Mouse (Mus musculus) brain, embryonic 14.5 days (tissue): ENCODE measurements around the gene Gm49486. TPM values are rescaled to one million over a fixed set of nuclear protein-coding genes. Genes with fewer than 3 reads are reported as not detected.

Experiments used
- DNase-seq: peaks from one replicate; pipeline ENCODE4 v3.0.0-alpha.2; 2011; ENCODE audit warnings: low read depth
- CTCF ChIP-seq: fragments of 200-500 bp; IDR thresholded peaks from 2 replicates; pipeline ENCODE4 v1.5.1; 2012; ENCODE audit warnings: inconsistent platforms, mild to moderate bottlenecking, moderate library complexity, borderline replicate concordance; ENCODE audit not compliant: insufficient read depth, insufficient read length; ENCODE audit errors: extremely low read depth
- POLR2A ChIP-seq: fragments of 200-500 bp; IDR thresholded peaks from 2 replicates; pipeline ENCODE4 v1.6.1; 2012; ENCODE audit warnings: mild to moderate bottlenecking, inconsistent platforms, borderline replicate concordance; ENCODE audit not compliant: poor library complexity, insufficient read depth, insufficient read length, severe bottlenecking; ENCODE audit errors: extremely low read depth
- polyA plus RNA-seq: library from polyadenylated mRNA; depleted of rRNA; stranded (reverse); fragments of >200 nt; gene quantifications from 2 replicates; pipeline ENCODE4 v1.2.3, GENCODE M21; 2012; rRNA removed

The Gm49486 gene
- 1.9 and 2.5 TPM in 2 replicates for polyA plus RNA-seq

DNA sequence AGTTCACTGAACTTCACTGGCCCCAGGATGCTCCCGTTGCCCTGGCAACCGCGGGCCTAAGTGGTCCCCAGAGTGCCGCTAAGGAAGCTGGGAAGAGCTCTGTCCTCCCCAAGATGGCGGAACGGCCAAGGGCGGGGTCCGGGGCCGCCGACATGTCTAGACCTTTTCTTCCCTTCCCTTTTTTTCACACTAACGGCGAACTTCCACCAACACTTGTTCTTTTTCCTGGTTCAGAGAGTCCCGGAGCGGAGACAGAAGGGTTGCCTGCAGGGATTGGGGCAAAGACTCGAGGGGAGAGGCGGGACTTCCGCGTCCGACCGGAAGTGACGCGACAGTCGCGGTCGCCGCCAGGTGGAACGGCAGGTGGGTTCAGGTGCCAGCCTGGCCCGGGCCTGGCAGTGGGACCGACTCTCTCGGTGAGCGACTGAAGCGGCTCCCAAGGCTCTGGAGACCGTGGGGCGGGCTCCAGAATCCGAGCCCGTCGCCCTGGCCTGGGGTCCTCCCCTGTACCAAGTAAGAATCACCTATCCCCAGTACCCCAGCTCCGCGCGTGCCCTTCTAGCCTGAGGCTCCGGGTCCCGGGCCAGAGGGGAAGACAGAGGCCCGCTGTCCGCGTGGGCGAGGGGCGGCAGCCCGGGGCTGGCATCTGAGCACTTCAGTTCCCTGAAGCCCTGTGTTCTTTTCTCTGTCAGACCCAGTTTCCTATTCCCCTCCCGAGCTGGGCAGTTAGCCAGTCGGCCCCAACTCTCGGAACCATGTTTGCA is at the start of gene Gm49486, which contains the start of gene Pick1:
Gm49486 (plus strand) TSS at position 334 of the 764 bp plus-strand sequence.
Pick1 (plus strand) TSS at position 116 of the 764 bp plus-strand sequence.
- DNase-seq = peak; percentile 94
- TF ChIP-seq CTCF (no peak), POLR2A (no peak; the same call in 1 of the 2 replicates)

GRCm38 (mm10) chr15:79185213-79185612 is 44.0 kb upstream of the Gm49486 start:
- TF ChIP-seq CTCF = no peak
- no peak for TF ChIP-seq POLR2A
- peak; percentile 21 for DNase-seq

- TF ChIP-seq POLR2A (no peak), CTCF (no peak)
- DNase-seq = no peak
These were observed 41.4 kb upstream of the Gm49486 start for GRCm38 (mm10) chr15:79187819-79188218.

DNA sequence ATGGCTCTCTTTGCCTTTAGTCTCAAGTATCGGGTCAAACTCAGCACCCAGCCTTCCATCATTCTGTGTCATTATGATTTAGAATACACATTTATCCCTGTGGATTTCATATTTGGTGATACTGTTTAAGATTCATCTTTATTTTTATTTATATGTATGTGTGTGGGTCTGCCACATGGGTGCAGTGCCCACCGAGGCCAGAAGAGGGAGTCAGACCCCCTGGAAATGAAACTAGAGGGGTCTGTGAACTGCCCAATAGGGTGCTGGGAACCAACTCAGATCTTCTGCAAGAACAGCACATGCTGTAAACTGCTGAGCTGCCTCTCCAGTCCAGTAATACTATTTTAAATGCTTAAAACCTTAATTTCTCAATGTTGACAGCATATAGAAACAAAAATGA is 37.8 kb upstream of the Gm49486 start:
- no peak for DNase-seq
- TF ChIP-seq CTCF (peak; percentile 8; the same call in 1 of the 2 replicates), POLR2A (no peak)

- DNase-seq = peak; percentile 44
- TF ChIP-seq POLR2A = no peak
- no peak for TF ChIP-seq CTCF
These were observed 36.7 kb upstream of the Gm49486 start for GRCm38 (mm10) chr15:79192450-79192849.

DNA sequence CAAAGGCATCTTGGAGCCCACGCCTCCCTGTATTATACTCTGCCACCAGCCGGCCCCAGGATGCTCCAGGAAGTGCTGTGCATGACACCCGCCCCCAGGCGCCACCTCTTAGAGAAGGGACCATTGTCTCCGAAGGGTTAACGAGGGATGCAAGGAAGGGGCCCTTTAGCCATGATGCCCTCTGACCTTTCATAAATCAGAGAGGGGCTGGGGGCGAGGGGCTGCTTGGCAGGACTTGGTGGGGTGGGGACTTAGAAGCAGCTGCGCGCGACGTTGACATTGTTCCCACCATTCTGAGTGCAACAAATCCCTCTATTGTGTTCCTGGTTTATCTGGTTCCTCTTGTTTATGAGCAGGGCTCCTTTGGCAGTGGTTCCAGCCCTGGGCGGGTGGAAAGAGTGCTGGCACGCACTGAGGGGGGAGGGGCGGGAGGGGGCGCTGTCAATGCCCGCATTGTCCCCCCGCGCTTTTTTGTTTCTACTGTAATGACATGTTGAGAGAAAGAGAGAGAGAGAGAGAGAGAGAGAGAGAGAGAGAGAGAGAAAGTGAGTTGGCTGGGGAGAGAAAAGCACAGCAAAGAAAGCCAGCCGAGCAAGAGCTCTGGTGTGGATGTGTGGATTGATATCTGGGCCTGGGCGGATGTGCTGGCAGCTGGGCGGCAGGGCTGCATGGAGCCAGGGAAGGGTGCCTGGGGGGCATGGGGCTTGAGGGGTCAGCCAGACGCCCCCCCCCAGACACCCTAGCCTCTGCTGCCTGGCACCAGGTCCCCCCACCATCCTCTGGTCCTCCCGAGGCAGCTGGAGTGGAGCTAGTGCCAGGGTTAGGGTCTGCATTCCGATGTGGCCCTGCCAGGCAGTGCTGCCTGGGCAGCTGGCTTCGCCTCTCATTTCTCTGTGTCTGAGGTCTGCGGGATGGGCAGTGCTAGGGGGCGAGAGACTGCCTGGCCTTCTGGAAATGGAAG is 36.0 kb upstream of the Gm49486 start:
- no peak for TF ChIP-seq CTCF
- peak; percentile 94 for DNase-seq

- DNase-seq = no peak
- TF ChIP-seq CTCF (no peak), POLR2A (no peak)
These were observed 35.1 kb upstream of the Gm49486 start for GRCm38 (mm10) chr15:79194048-79194447.

- no peak for DNase-seq
- TF ChIP-seq POLR2A = no peak
- TF ChIP-seq CTCF = no peak
These were observed 34.2 kb upstream of the Gm49486 start for GRCm38 (mm10) chr15:79194946-79195345.

DNA sequence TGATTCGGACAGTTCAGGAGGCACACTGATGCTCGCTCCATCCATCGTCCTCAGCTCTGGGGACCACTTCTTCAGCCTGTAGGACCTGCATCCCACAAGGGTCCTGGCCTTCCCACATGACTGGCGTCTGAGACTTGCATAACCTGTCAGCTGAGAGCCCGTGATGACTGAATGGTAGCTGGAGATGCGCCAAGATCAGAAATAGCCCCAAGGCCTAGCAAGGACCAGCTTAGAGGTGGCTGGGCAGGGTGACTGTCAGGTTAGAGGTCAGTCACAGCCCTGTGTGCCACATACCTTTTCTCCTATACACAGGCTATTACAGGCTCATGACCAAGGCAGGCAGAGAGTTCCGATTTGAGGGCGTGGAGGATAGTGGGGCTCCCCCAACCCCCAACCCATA is 33.7 kb upstream of the Gm49486 start:
- TF ChIP-seq CTCF (no peak), POLR2A (no peak)
- DNase-seq = no peak

GRCm38 (mm10) chr15:79199390-79199976 is 29.7 kb upstream of the Gm49486 start:
- TF ChIP-seq POLR2A (no peak), CTCF (no peak)
- DNase-seq = no peak

DNA sequence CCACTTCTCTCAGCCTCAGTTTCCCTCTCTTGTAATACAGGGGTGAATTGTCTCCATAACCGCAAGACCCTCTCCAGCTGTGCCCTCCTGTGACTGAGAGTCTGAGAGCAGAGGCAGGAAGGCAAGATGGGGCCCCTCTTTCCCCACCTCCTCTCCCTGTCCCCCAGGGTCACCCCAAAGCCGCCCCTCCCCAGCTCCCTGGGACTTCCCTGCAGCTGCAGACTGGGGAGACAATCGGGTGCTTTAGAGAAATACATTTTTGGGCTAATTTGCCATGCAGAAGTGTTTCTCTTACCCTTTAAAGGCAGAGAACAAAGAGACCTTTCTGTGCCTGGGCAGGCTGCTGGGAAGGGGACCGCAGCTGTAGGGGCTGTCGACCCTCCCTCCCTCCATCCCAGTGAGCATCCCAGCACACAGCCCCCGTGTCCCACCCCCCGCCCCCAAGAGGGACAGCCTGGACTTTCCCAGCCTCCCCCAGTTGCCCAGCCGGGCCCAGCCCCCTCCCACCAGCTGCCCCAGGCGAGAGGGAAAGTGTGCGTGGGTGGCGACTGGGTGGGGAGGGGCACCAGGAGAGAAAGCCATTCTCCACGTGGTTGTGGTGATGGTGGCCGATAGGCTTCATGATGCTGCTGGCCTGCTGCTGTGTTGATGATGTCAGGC is 27.6 kb upstream of the Gm49486 start:
- TF ChIP-seq CTCF (no peak), POLR2A (no peak)
- peak; percentile 84 for DNase-seq

- DNase-seq = peak; percentile 60
- TF ChIP-seq CTCF = no peak
- TF ChIP-seq POLR2A = no peak
These were observed 26.6 kb upstream of the Gm49486 start for GRCm38 (mm10) chr15:79202575-79202974.
